Mouse (Mus musculus): ENCODE data around the gene D930020B18Rik.

- TF ChIP-seq USF2 (conservative IDR thresholded peaks at IDR 0.05; ENCODE audit: low read depth, low read length) (no peak), CTCF (conservative IDR thresholded peaks at IDR 0.05 in 1 of 2, IDR thresholded peaks at IDR 0.05 in 1 of 2; ENCODE audit: low read depth in 2 of 2, low read length in 2 of 2) (no peak), CHD2 (IDR thresholded peaks at IDR 0.05; ENCODE audit: low read length) (no peak), EP300 (IDR thresholded peaks at IDR 0.05; ENCODE audit: low read length) (no peak), SIN3A (IDR thresholded peaks at IDR 0.05; ENCODE audit: low read length) (no peak), ZNF384 (IDR thresholded peaks at IDR 0.05; ENCODE audit: low read depth, low read length) (no peak), MAX (IDR thresholded peaks at IDR 0.05; ENCODE audit: low read length) (no peak), ELF1 (IDR thresholded peaks at IDR 0.05; ENCODE audit: low read depth, low read length) (no peak), POLR2A (IDR thresholded peaks at IDR 0.05; ENCODE audit: low read depth, low read length) (no peak), BHLHE40 (IDR thresholded peaks at IDR 0.05; ENCODE audit: low read depth, low read length) (no peak), TBP (conservative IDR thresholded peaks at IDR 0.05; ENCODE audit: low read depth, low read length) (no peak), HCFC1 (IDR thresholded peaks at IDR 0.05; ENCODE audit: low read depth, low read length) (no peak)
Observed at GRCm38 (mm10) chr10:121636276-121636675, 5.1 kb upstream of the D930020B18Rik start.

Data from CH12.LX (cell line).